In genomic region chr12:111514874-111515649, GRCm38 (mm10) we compare ENCODE assay signal across 11 mouse cellular contexts. TPM values are rescaled to one million over a fixed set of nuclear protein-coding genes. Genes with fewer than 3 reads are reported as not detected.
DNase-seq lines count a peak whose midpoint lies in the region; ATAC-seq and TF ChIP-seq lines count a peak whose summit lies in the region.
"Had no signal": no experiment of that assay in that cellular context is flagged by ENCODE, and none has a peak within 500 bp of the region (broad histone marks: within the 10 kb centered on the region; RNA-seq: fewer than 3 reads in every experiment).

No protein-coding gene starts in this region.

- intact Hi-C loops in gastrocnemius, adult 2 months (cut with DNase I) = no loop called here
- intact Hi-C loops in heart, adult 2 months (cut with DNase I) = no loop called here
- intact Hi-C loops in left cerebral cortex, postnatal 25 days (cut with DNase I) = no loop called here

- H3K9me3 ChIP-seq in lung, postnatal 0 days (ENCODE audit: low read length) = no peaks in the 10 kb centered on the region

- no peak for TF ChIP-seq EP300 in lung, postnatal 0 days (IDR thresholded peaks at IDR 0.05)
- TF ChIP-seq EP300 in heart, adult 2 months (IDR thresholded peaks at IDR 0.05; ENCODE audit: insufficient read depth, low read depth, low read length) = no peak

- no peak for ATAC-seq in lung, postnatal 0 days
- ATAC-seq in granulocyte monocyte progenitor cell, adult 5-6 weeks (replicated peaks; ENCODE audit: poor library complexity, severe bottlenecking) = 0 out of 2 replicates have a peak, but pooled peaks have one; percentile 24
- ATAC-seq in monocyte, adult 5-6 weeks (replicated peaks; ENCODE audit: insufficient number of reproducible peaks, low FRiP score, low TSS enrichment, poor library complexity, severe bottlenecking) = peak; percentile 27; the same call in 1 of the 2 replicates

- TF ChIP-seq CTCF in gastrocnemius, adult 2 months (IDR thresholded peaks at IDR 0.05) = no peak
- no peak for TF ChIP-seq CTCF in lung, postnatal 0 days (IDR thresholded peaks at IDR 0.05)
- no peak for TF ChIP-seq CTCF in heart, adult 2 months (IDR thresholded peaks at IDR 0.05)

- no peak for TF ChIP-seq POLR2A in heart, adult 2 months (IDR thresholded peaks at IDR 0.05; ENCODE audit: insufficient read depth, low read depth, low read length)

- H3K27me3 ChIP-seq in lung, postnatal 0 days (replicated peaks; ENCODE audit: insufficient read depth, low read length) = no peaks in the 10 kb centered on the region
- no peaks in the 10 kb centered on the region for H3K27me3 ChIP-seq in heart, adult 2 months (ENCODE audit: control insufficient read depth, insufficient read depth, low read length)

- 69% methylated on average over 7 of the region's 7 CpGs for WGBS in lung, postnatal 0 days
- 63% methylated on average over 7 of the region's 7 CpGs for WGBS in heart, adult 2 months

- no peaks in the 10 kb centered on the region for H3K36me3 ChIP-seq in lung, postnatal 0 days (ENCODE audit: insufficient read depth, low read length)
- no peaks in the 10 kb centered on the region for H3K36me3 ChIP-seq in heart, adult 2 months (ENCODE audit: control insufficient read depth, insufficient read depth, low read length)

- H3K27ac ChIP-seq in gastrocnemius, adult 2 months = no peak overlapping the region; the same call in 1 of the 2 replicates
- 0 out of 2 replicates have a peak overlapping the region, but pooled peaks have one; percentile 6 for H3K27ac ChIP-seq in lung, postnatal 0 days (ENCODE audit: low read length)
- no peak overlapping the region for H3K27ac ChIP-seq in heart, adult 2 months

- DNase-seq in gastrocnemius, adult 2 months = no peak
- no peak for DNase-seq in gastrocnemius, postnatal 4 days (ENCODE audit: low spot score in 2 of 2)
- DNase-seq in lung, postnatal 0 days (ENCODE audit: low spot score) = no peak
- no peak for DNase-seq in lung, postnatal 25 days (ENCODE audit: low spot score)
- no peak for DNase-seq in heart, adult 2 months
- DNase-seq in left cerebral cortex, postnatal 25 days (ENCODE audit: low spot score in 2 of 2) = no peak
- DNase-seq: cerebellum, adult 9-10 months; gastrocnemius, postnatal 10 days; thymus, postnatal 36 days had no signal

- H3K79me2 ChIP-seq in heart, adult 2 months (replicated peaks; ENCODE audit: control insufficient read depth, insufficient read depth, low read length) = no peaks in the 10 kb centered on the region

- no peaks in the 10 kb centered on the region for H3K4me1 ChIP-seq in lung, postnatal 0 days (ENCODE audit: insufficient read depth, low read depth, low read length)
- H3K4me1 ChIP-seq in heart, adult 2 months (ENCODE audit: control insufficient read depth, insufficient read depth, low read length) = peaks cover 2% of the 10 kb centered on the region; the same call in 1 of the 2 replicates

- no peak overlapping the region for H3K9ac ChIP-seq in lung, postnatal 0 days (replicated peaks; ENCODE audit: low read depth)
- H3K9ac ChIP-seq in heart, adult 2 months (ENCODE audit: low read depth, low read length) = no peak overlapping the region

- H3K4me3 ChIP-seq in gastrocnemius, adult 2 months = peak overlapping the region; percentile 37
- peak overlapping the region; percentile 5; the same call in 1 of the 2 replicates for H3K4me3 ChIP-seq in lung, postnatal 0 days (ENCODE audit: low read depth, low read length)
- no peak overlapping the region for H3K4me3 ChIP-seq in heart, adult 2 months

- H3K4me2 ChIP-seq in lung, postnatal 0 days (replicated peaks; ENCODE audit: low read depth, low read length) = peak overlapping the region; percentile 27; the same call in 1 of the 2 replicates

RNA-seq across cellular contexts. Expression of gene Eif5, which starts 22.8 kb away (rescaled TPM):
- total RNA-seq in gastrocnemius, adult 2 months (2021) = 100 to 1,000 TPM; 160 to 166 TPM
- total RNA-seq in gastrocnemius, postnatal 4 days (2021) = 100 to 1,000 TPM; 157 to 160 TPM
- polyA plus RNA-seq in lung, postnatal 0 days (2015; fragmentation: Nextera tagmentation; extraction: Ambion mirVana) = 412 and 458 TPM in 2 replicates
- total RNA-seq in granulocyte monocyte progenitor cell, adult 5-6 weeks (2014; fragmentation: Nextera tagmentation) = 197 and 224 TPM in 2 replicates
- 290 and 339 TPM in 2 replicates for total RNA-seq in granulocyte monocyte progenitor cell, adult 5-6 weeks (2017)
- 371 to 483 TPM (median 423 TPM) in 3 replicates for total RNA-seq in monocyte, adult 5-6 weeks (2017)
- 100 to 1,000 TPM; 160 to 170 TPM for total RNA-seq in heart, adult 2 months (2021)
- 39.4 and 85.3 TPM in 2 replicates for polyA plus RNA-seq in heart, adult 2 months (2012; rRNA removed)
- 100 to 1,000 TPM; 243 to 251 TPM for total RNA-seq in left cerebral cortex, postnatal 25 days (2021)

RNA-seq across cellular contexts. Expression of gene Gm266, which starts 29.4 kb away (rescaled TPM):
- total RNA-seq in gastrocnemius, adult 2 months (2021) = under 1 TPM; 0.20 to 0.33 TPM
- total RNA-seq in gastrocnemius, postnatal 4 days (2021) = 1 to 10 TPM; 6.9 to 7.5 TPM
- polyA plus RNA-seq in lung, postnatal 0 days (2015; fragmentation: Nextera tagmentation; extraction: Ambion mirVana) = 1.9 and 2.7 TPM in 2 replicates
- total RNA-seq in granulocyte monocyte progenitor cell, adult 5-6 weeks (2014; fragmentation: Nextera tagmentation) = not detected in 2 replicates
- total RNA-seq in granulocyte monocyte progenitor cell, adult 5-6 weeks (2017) = not detected in 2 replicates
- total RNA-seq in monocyte, adult 5-6 weeks (2017) = not detected in 3 replicates
- under 1 TPM; 0.36 to 0.39 TPM for total RNA-seq in heart, adult 2 months (2021)
- 0.23 and 0.88 TPM in 2 replicates for polyA plus RNA-seq in heart, adult 2 months (2012; rRNA removed)
- total RNA-seq in left cerebral cortex, postnatal 25 days (2021) = 1 to 10 TPM; 3.2 to 4.5 TPM

RNA-seq across cellular contexts. Expression of gene Mark3, which starts 59.3 kb away (rescaled TPM):
- 10 to 100 TPM; 48.2 to 60.7 TPM for total RNA-seq in gastrocnemius, adult 2 months (2021)
- total RNA-seq in gastrocnemius, postnatal 4 days (2021) = 10 to 100 TPM; 62.1 to 72.5 TPM
- 25.8 and 26.0 TPM in 2 replicates for polyA plus RNA-seq in lung, postnatal 0 days (2015; fragmentation: Nextera tagmentation; extraction: Ambion mirVana)
- 55.8 and 61.7 TPM in 2 replicates for total RNA-seq in granulocyte monocyte progenitor cell, adult 5-6 weeks (2014; fragmentation: Nextera tagmentation)
- total RNA-seq in granulocyte monocyte progenitor cell, adult 5-6 weeks (2017) = 61.3 and 71.8 TPM in 2 replicates
- total RNA-seq in monocyte, adult 5-6 weeks (2017) = 92.2 to 123 TPM (median 92.7 TPM) in 3 replicates
- total RNA-seq in heart, adult 2 months (2021) = 10 to 100 TPM; 50.6 to 52.5 TPM
- 18.1 and 28.2 TPM in 2 replicates for polyA plus RNA-seq in heart, adult 2 months (2012; rRNA removed)
- 100 to 1,000 TPM; 107 to 109 TPM for total RNA-seq in left cerebral cortex, postnatal 25 days (2021)
